Mouse (Mus musculus) thymus, adult 2 months (tissue): ENCODE data around the gene Ttf2. TPM values are rescaled to one million over a fixed set of nuclear protein-coding genes. Genes with fewer than 3 reads are reported as not detected.

Source experiments
- DNase-seq: peaks from one replicate; pipeline ENCODE4 v3.0.0; 2021
- H3K27ac ChIP-seq: fragments of 200-500 bp; 2 replicates; pipeline ENCODE4 v1.5.1; 2012; ENCODE audit warnings: low read length, control low read depth; ENCODE audit not compliant: control insufficient read depth, insufficient read depth
- H3K27me3 ChIP-seq: fragments of 200-500 bp; 2 replicates; pipeline ENCODE4 v1.6.1; 2012; ENCODE audit warnings: mild to moderate bottlenecking, low read length, moderate library complexity, mixed read lengths; ENCODE audit not compliant: control insufficient read depth, insufficient read depth
- H3K36me3 ChIP-seq: fragments of 200-500 bp; 2 replicates; pipeline ENCODE4 v1.6.1; 2012; ENCODE audit warnings: mild to moderate bottlenecking, low read length, moderate library complexity; ENCODE audit not compliant: control insufficient read depth, insufficient read depth
- H3K4me1 ChIP-seq: fragments of 200-500 bp; replicated peaks from 2 replicates; pipeline ENCODE4 v1.6.1; 2012; ENCODE audit warnings: low read length; ENCODE audit not compliant: control insufficient read depth, insufficient read depth
- H3K4me3 ChIP-seq: fragments of 200-500 bp; 2 replicates; pipeline ENCODE4 v1.5.1; 2012; ENCODE audit warnings: mild to moderate bottlenecking, low read length, control low read depth, moderate library complexity; ENCODE audit not compliant: control insufficient read depth, insufficient read depth
- CTCF ChIP-seq: fragments of 200-500 bp; IDR thresholded peaks from 2 replicates; pipeline ENCODE4 v1.5.1; 2012; ENCODE audit warnings: mild to moderate bottlenecking, control low read depth, low read length, moderate library complexity, borderline replicate concordance; ENCODE audit not compliant: control insufficient read depth, poor library complexity, insufficient read depth; ENCODE audit errors: extremely low read depth
- POLR2A ChIP-seq: fragments of 200-500 bp; IDR thresholded peaks from 2 replicates; pipeline ENCODE4 v1.6.1; 2012; ENCODE audit warnings: mild to moderate bottlenecking, low read length, control low read depth, moderate library complexity; ENCODE audit not compliant: control insufficient read depth, poor library complexity, insufficient read depth; ENCODE audit errors: extremely low read depth
- WGBS: fragments of 180-500 bp; shearing (Covaris S2); methylation state at CpG from one replicate; pipeline ENCODE4 v1.1.7; 2018; 5-methylcytosine and 5-hydroxymethylcytosine counted together
- polyA plus RNA-seq: library from polyadenylated mRNA; depleted of rRNA; stranded (reverse); fragments of >200 nt; gene quantifications from 2 replicates; pipeline ENCODE4 v1.2.3, GENCODE M21; 2012

The Ttf2 gene
- polyA plus RNA-seq, 1 experiment: 9.4 TPM

DNA sequence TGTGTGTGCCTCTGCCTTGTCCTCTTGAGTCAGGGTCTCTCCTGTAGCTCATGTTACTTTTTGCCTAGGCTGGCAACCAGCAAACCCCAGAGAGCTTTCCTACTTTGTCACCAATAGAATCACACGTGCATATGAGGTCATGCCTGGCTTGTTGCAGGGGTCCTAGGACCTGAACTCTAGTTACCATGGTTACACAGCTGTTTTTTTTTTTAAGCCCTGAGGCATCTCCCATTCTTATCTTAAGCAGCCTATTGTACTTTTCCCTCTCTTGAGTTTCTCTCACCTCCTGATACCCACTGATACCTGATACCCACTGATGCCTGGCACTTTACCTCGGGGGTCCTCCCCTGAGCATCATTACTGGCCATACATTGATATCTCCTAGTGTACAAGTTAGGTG, 30.3 kb upstream of the Ttf2 start:
- Histone ChIP-seq H3K27ac (no peak overlapping the region), H3K27me3 (no peaks in the 10 kb centered on the region), H3K36me3 (no peaks in the 10 kb centered on the region), H3K4me3 (no peak overlapping the region), H3K4me1 (peaks cover 17% of the 10 kb centered on the region)
- DNase-seq: no peak
- 73% methylated on average over 2 of the region's 2 CpGs for WGBS
- TF ChIP-seq CTCF (no peak), POLR2A (no peak)

- Histone ChIP-seq H3K4me1 (peaks cover 23% of the 10 kb centered on the region), H3K4me3 (no peak overlapping the region), H3K27me3 (no peaks in the 10 kb centered on the region), H3K36me3 (no peaks in the 10 kb centered on the region), H3K27ac (no peak overlapping the region)
- WGBS: 25% methylated on average over 6 of the region's 6 CpGs
- TF ChIP-seq CTCF (peak; percentile 85; the same call in 1 of the 2 replicates), POLR2A (no peak)
- peak; percentile 89 for DNase-seq
These were observed 29.5 kb upstream of the Ttf2 start for GRCm38 (mm10) chr3:100998904-100999340.

- 76% methylated on average over 10 of the region's 10 CpGs for WGBS
- Histone ChIP-seq H3K27ac (no peak overlapping the region), H3K27me3 (no peaks in the 10 kb centered on the region), H3K4me3 (no peak overlapping the region), H3K4me1 (peaks cover 22% of the 10 kb centered on the region), H3K36me3 (no peaks in the 10 kb centered on the region)
- TF ChIP-seq POLR2A: no peak
- TF ChIP-seq CTCF: no peak
- peak; percentile 29 for DNase-seq
These were observed 28.5 kb upstream of the Ttf2 start for GRCm38 (mm10) chr3:100997785-100998570.

- no peak for DNase-seq
- no peaks in the 10 kb centered on the region for H3K27me3 ChIP-seq
- no peak overlapping the region for H3K4me3 ChIP-seq
- 93% methylated on average over 4 of the region's 4 CpGs for WGBS
- H3K27ac ChIP-seq: no peak overlapping the region
- H3K4me1 ChIP-seq: peaks cover 22% of the 10 kb centered on the region
- TF ChIP-seq POLR2A (no peak), CTCF (no peak)
- no peaks in the 10 kb centered on the region for H3K36me3 ChIP-seq
These were observed 24.8 kb upstream of the Ttf2 start for GRCm38 (mm10) chr3:100994252-100994651.

GRCm38 (mm10) chr3:100993718-100994117, 24.3 kb upstream of the Ttf2 start:
- H3K4me3 ChIP-seq: peak overlapping the region; percentile 22
- H3K27me3 ChIP-seq: no peaks in the 10 kb centered on the region
- 29% methylated on average over 15 of the region's 15 CpGs for WGBS
- peak overlapping the region; percentile 21; the same call in 1 of the 2 replicates for H3K27ac ChIP-seq
- H3K36me3 ChIP-seq: no peaks in the 10 kb centered on the region
- peaks cover 20% of the 10 kb centered on the region for H3K4me1 ChIP-seq
- DNase-seq: peak; percentile 60
- TF ChIP-seq POLR2A (no peak), CTCF (no peak)

- Histone ChIP-seq H3K27me3 (no peaks in the 10 kb centered on the region), H3K27ac (no peak overlapping the region), H3K4me1 (peaks cover 19% of the 10 kb centered on the region), H3K4me3 (no peak overlapping the region), H3K36me3 (no peaks in the 10 kb centered on the region)
- 92% methylated on average over 7 of the region's 7 CpGs for WGBS
- no peak for DNase-seq
- TF ChIP-seq POLR2A (no peak), CTCF (no peak)
These were observed 23.7 kb upstream of the Ttf2 start for GRCm38 (mm10) chr3:100993158-100993557.

- Histone ChIP-seq H3K4me3 (no peak overlapping the region), H3K4me1 (peaks cover 12% of the 10 kb centered on the region), H3K27me3 (no peaks in the 10 kb centered on the region), H3K36me3 (no peaks in the 10 kb centered on the region), H3K27ac (no peak overlapping the region)
- TF ChIP-seq POLR2A: no peak
- no peak for TF ChIP-seq CTCF
- no peak for DNase-seq
- 30% methylated on average over 1 of the region's 1 CpGs for WGBS
These were observed 20.8 kb upstream of the Ttf2 start for GRCm38 (mm10) chr3:100990231-100990630.
